Mouse (Mus musculus) c-Kit-positive CD71-positive TER-119-negative erythroid progenitor cells, embryonic 14.5 days (primary cell): ENCODE data around the gene Shisa5.

Experiments
- DNase-seq: peaks from one replicate; pipeline ENCODE4 v3.0.0-alpha.2; 2013; ENCODE audit warnings: low read depth

Shisa5 gene

DNA sequence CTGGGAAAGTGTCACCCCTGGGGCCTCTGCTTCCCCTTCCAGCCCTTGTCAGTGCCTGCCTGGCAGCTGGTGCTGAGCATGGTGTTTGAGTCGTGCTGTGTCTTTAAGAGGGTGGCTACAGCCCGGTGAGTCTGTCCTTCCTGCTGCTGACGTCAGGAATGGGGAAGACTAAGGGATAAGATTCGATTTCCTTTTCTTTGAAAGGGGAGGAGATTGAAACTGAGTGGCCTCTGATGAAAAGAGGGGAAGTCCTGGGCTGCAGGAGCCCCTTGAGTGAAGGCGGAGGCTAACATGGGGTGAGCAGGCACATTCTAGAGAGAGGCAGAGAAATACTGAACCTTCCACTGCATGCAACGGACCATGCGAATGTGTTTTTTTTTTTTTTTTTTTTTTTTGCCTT lies 16.3 kb downstream of the Shisa5 start:
- DNase-seq = peak; percentile 58

DNA sequence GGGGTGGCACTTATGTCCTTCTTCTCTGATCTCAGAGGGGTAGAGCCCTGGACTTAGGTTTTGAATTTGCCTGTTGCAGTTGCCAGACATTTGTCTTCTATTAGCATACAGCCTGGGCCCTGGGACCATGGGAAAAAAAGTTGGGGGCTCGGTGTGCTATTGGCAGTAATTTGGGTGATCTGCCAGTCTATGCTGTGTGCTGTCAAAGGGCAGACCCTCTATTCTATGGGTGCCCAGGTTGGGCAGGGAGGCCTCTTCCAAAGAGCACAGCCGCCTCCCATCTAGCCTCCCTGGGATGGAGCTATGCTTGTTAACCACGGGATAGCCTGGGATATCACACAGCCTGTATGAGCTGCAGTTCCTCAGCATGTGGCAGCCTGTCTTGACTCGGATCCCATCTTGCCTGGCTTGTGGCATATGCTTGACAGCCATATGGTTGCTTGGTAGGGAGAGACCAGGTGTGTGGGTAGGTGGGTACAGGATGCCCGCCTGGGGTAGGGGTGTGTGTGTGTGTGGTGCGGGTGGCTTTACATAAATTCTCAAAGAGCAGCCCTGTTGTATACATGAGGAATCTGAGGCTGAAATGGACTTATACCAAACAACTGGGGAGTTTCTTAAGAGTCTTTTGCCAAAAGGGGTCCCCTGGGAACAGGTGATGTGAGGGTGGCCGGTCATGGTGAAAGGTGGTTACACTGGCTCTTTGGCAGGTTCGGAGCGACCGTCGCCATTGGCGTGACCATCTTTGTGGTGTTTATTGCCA lies 17.1 kb downstream of the Shisa5 start:
- no peak for DNase-seq

- DNase-seq = no peak
Observed at GRCm38 (mm10) chr9:109056081-109056690, 17.8 kb downstream of the Shisa5 start.

- no peak for DNase-seq
Observed at GRCm38 (mm10) chr9:109056916-109057315, 18.6 kb downstream of the Shisa5 start.

- no peak for DNase-seq
Observed at GRCm38 (mm10) chr9:109057543-109057942, 19.2 kb downstream of the Shisa5 start.

GRCm38 (mm10) chr9:109058006-109058765 lies 19.8 kb downstream of the Shisa5 start:
- DNase-seq = no peak

DNA sequence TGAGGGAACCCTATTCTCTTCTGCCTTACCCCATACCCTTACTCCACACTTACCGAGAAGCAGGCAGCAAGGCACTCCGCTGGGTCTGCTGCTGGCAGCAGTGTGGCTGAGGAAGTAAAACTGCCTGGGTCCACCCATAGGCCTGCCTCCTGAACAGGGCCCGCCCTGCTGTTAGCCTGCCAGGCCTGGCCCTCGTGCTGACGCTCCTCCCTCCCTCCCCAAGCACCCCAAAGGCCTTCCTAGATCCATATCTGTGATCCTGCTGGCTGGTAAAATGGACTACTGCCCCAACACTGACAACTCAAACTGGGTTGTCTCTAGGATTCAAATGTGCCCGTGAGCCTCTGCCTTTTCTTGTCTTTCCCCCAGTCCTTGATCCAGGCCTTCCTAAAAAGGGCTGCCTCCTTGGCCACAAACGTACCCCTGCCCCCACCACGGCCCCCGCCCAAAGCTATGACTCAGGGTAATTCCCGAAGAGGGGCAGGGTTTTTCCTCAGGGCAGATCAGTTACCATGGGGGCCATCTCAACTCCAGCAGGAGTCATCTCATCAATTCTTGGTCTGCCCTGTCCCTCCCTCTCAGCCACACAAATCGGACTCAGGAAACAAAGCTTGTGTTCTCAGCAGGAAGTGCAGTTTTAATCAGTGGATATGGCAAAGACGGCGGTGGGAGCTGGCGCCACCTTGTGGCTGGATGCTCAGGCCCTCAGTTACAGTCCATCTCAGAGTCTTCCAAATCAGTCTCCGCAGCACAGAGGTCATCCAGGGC lies 21.0 kb downstream of the Shisa5 start, which contains the start of gene Trex1:
Trex1 (minus strand) TSS at position 599 of the 768 bp plus-strand sequence.
- DNase-seq = peak; percentile 78

- no peak for DNase-seq
Observed at GRCm38 (mm10) chr9:109060184-109060897, 22.0 kb downstream of the Shisa5 start.

- DNase-seq = no peak
Observed at GRCm38 (mm10) chr9:109060898-109061295, 22.5 kb downstream of the Shisa5 start.

DNA sequence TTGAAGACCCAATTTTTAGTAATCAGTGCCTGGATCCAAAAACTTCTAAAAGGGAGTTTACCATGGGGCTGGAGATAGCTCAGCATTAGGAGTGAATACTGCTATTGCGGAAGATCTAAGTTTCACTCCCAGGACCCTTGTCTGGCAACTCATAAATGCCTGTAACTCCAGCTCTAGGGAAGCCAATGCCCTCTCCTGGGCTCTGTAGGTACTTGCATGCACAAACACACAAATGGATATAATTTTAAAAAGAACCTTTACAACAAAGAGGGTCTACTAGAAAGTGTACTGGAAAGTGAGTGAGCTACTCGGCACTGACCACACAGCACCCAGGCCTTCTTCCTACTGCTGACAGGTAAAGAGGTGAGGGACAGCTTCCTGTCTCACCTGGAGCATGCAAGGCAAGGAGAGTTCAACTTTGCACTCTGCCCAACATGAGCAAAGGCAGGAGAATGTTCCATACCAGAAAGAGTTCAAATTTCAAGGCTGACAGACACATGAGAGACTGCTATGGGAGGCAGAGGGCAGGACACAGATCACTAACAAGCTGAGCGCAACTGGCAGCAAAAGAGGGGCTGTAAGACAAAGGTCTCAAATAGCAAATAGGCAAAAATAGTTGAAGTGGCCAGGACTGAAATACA lies 29.9 kb downstream of the Shisa5 start:
- DNase-seq = no peak

- DNase-seq = peak; percentile 85
Observed at GRCm38 (mm10) chr9:109073661-109074573, 35.6 kb downstream of the Shisa5 start, which contains the start of gene Atrip. TSS of gene Atrip (minus strand) at chr9:109074124.

- no peak for DNase-seq
Observed at GRCm38 (mm10) chr9:109080516-109080915, 42.2 kb downstream of the Shisa5 start.

- no peak for DNase-seq
Observed at GRCm38 (mm10) chr9:109081749-109082123, 43.4 kb downstream of the Shisa5 start.

- DNase-seq = peak; percentile 81
Observed at GRCm38 (mm10) chr9:109082124-109082800, 43.9 kb downstream of the Shisa5 start, which contains the start of the genes Ccdc51 and Tma7. TSS of gene Ccdc51 (plus strand) at chr9:109082493. TSS of gene Tma7 (minus strand) at chr9:109082587.

- DNase-seq = peak; percentile 40
Observed at GRCm38 (mm10) chr9:109084922-109085321, 46.6 kb downstream of the Shisa5 start.

DNA sequence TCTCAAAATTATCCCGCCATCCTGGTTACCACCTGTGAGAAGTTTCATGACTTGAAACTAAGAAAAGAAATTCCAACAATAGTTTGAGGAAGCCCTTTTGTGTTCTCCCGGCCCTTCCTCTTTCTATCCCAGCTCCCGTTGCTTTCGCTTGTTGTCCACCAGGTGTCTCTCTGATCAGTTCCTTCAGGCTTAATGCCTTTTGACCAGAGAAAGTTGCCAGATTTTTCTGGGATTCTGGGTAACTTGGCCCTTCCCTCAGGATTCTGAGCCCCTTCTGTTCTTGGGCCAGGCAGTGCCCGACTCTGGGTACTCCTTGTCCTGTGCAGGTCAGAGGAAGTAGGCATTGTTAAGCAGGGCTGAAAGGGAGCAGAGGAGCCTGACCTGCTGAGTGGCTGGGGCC lies 49.6 kb downstream of the Shisa5 start:
- no peak for DNase-seq

GRCm38 (mm10) chr9:109090446-109090845 lies 52.1 kb downstream of the Shisa5 start:
- DNase-seq = no peak

DNA sequence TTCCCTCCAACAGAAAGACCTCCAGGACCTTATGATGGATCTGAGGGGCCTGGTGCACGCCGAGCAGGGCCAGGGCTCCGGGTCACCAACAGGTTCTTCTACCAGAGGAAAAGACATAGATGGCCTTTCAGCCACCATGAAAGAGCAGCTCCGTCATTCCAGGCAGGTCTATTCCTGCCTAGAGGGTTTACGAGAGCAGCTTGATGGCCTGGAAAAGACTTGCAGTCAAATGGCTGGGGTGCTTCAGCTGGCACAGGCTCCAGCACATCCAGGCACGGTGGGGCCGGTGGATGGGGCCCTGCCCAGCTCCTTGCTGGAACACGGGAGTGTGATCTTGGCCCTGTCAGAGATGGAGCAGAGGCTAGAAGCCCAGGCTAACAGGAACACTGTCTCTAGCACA lies 53.4 kb downstream of the Shisa5 start:
- DNase-seq = no peak

GRCm38 (mm10) chr9:109092799-109093198 lies 54.4 kb downstream of the Shisa5 start:
- DNase-seq = no peak
